Mouse (Mus musculus) C3H10T1/2 (cell line): Measurements from ENCODE around the gene Phkg2. TPM values are rescaled to one million over a fixed set of nuclear protein-coding genes. Genes with fewer than 3 reads are reported as not detected.

Source experiments
- polyA plus RNA-seq, 2 experiments: library from polyadenylated mRNA; unstranded; fragments of >200 nt; fragmentation: generic; extraction: Trizol; gene quantifications; one replicate each; pipeline ENCODE4 v1.2.1; 2012; ENCODE audit warnings: missing spikeins in 2 of 2

Phkg2 gene
- 10 to 100 TPM; 18.5 to 31.4 TPM for polyA plus RNA-seq

GRCm38 (mm10) chr7:127572895-127573471, at the start of gene Phkg2:
Gene Phkg2, plus strand, starts transcription at chr7:127573340.

DNA sequence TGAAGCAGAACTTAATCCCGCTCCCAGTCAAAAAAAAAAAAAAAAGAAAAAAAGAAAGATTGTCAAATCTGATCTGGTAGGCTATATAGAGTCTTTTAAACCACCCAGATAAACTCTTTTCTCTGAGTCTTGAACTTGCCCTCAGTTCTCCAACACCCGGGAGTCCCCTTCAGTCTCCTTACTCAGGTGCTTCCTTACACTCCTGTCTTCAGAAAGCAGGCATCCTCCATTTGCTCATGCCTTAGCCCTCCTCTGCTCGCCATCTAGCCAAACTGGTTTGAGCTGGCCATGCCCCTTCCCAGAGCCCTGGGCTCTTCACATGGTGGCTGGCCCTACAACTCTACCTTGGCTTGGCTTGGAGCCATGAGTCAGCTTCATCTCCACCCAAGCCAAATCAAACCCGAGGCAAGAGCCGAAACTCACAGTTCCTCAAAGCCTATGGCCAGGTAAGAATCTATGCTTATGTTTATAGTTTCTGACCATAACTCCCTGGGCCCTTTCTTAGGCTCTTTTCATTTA, 11.7 kb upstream of the Phkg2 start, which contains the start of gene Tmem265:
Gene Tmem265, plus strand, starts transcription at position 51 of the 519 bp plus-strand sequence.

DNA sequence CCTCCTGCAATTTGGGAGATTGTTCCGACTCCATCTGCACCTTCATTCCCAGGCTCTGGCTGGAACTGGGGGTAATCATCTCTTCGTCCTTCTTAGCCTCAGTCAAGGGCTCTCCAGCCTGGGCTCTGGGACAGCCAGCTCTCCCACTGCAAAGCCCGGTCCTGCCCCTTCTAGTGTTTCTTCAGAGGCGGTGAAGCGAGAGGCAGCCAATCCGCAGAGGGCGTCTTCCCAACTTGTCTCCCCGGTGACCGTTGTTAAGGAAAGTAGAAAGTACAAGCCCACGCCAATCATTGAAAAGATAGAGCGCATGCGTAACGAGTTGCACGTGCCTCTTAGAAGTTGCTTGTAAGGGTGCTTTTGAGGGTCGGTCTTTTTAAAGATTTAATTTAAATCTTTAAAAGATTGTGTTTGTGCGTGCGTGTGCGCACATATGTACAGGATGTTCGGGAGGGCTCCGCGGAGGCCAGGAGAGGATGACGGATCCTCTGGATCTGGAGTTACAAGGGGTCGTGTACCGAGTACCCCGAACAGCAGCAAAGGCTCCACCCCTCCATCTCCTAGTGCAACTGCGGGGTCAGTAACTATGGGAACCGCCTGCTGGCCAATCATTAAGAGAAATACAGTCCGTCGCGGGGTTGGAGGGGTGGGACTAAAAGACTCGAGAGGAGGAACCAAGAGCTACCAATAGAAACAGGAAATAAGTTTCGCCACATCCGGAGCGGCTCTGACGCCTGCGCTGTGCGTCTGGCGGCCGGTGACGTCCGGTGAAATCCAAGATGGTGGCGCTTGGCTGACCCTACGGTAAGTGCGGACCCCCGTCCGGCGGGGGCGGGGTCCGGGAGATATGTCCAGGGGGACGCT, 15.1 kb downstream of the Phkg2 start, which contains the start of the genes Ccdc189 and Rnf40:
Gene Ccdc189, minus strand, starts transcription at position 585 of the 861 bp plus-strand sequence.
Gene Rnf40, plus strand, starts transcription at position 757 of the 861 bp plus-strand sequence.

DNA sequence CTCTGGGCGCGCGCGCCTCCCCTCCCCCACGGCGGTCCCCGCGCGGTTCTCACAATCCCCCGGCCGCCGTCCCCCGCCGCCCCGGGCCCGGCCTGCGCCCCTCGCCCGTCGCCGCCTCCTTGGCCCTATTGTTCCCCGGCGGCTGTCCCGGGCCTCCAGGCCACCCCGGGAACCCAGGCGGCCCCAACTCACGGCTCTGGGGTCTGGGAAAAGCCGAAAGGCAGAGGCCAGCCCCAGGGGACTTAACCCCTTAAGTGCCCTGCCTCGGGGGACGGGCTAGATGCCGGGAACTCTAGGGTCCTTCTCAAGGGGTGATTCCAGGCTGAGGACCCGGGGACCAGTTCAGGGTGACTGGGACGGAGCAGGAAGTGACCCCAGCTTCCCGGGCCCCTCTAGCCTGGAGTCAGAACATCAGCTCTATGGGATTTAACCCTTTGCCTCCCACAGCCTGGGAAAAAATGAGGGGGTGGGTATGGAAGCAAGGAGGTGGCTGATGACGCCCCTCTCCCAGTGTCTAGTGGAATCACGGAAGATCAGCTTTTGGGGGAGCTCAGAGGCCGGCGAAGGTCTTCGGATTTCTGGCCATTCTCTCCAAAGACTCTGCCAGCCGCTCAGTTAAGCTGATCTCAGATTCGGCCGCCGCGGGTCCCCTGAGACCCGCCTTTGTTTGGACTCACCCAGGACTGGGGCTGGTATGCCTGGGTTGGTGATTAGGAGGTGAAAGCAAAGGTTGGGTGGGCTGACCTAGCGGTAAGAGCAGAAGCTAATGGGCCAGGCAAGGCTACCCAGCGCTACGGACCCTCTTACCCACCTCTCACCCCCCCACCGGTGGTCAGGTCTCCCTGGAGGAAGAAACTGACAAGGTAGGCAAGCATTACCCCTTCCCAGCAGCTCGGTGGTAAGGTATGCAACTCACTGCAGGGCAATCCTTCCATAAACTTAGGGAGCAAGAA, 42.0 kb downstream of the Phkg2 start, which contains the start of gene Zfp629:
Gene Zfp629, minus strand, starts transcription at position 907 of the 953 bp plus-strand sequence.

Other genes starting within 250 kb of the Phkg2 start
- 10 to 100 TPM; 12.4 to 21.7 TPM for gene Zfp768, start 227.8 kb upstream of the Phkg2 start, polyA plus RNA-seq
- 1 to 10 TPM; 1.9 to 6.1 TPM for gene Zfp747, start 197.3 kb upstream of the Phkg2 start, polyA plus RNA-seq
- under 1 TPM; 0.05 to 0.08 TPM for gene 9130019O22Rik, start 186.2 kb upstream of the Phkg2 start, polyA plus RNA-seq
- 1 to 10 TPM; 3.0 to 5.2 TPM for gene E430018J23Rik, start 179.7 kb upstream of the Phkg2 start, polyA plus RNA-seq
- under 1 TPM; 0.02 to 0.19 TPM for gene Zfp764, start 166.5 kb upstream of the Phkg2 start, polyA plus RNA-seq
- gene Zfp688, start 151.3 kb upstream of the Phkg2 start, polyA plus RNA-seq: 10 to 100 TPM; 11.3 to 25.7 TPM
- gene Zfp689, start 124.2 kb upstream of the Phkg2 start, polyA plus RNA-seq: 1 to 10 TPM; 2.5 to 3.3 TPM
- gene Prr14, start 113.7 kb upstream of the Phkg2 start, polyA plus RNA-seq: 10 to 100 TPM; 23.4 to 40.6 TPM
- 10 to 100 TPM; 11.9 to 36.7 TPM for gene Fbrs, start 94.1 kb upstream of the Phkg2 start, polyA plus RNA-seq
- gene Srcap, start 61.4 kb upstream of the Phkg2 start, polyA plus RNA-seq: 10 to 100 TPM in 1 of 2 experiments, under 1 TPM in 1; 0.92 to 10.3 TPM
- gene Gm42715, start 53.8 kb upstream of the Phkg2 start, polyA plus RNA-seq: 10 to 100 TPM in 1 of 2 experiments, 1 to 10 TPM in 1; 3.1 to 16.7 TPM
- gene Tmem265, start 11.9 kb upstream of the Phkg2 start, polyA plus RNA-seq: 1 to 10 TPM; 1.6 to 2.0 TPM
- 10 to 100 TPM in 1 of 2 experiments, 1 to 10 TPM in 1; 7.1 to 20.8 TPM for gene Ccdc189, start 15.3 kb downstream of the Phkg2 start, polyA plus RNA-seq
- gene Rnf40, start 15.4 kb downstream of the Phkg2 start, polyA plus RNA-seq: 10 to 100 TPM; 15.9 to 30.7 TPM
- gene Zfp629, start 42.5 kb downstream of the Phkg2 start, polyA plus RNA-seq: 1 to 10 TPM; 1.2 to 8.7 TPM
- gene Bcl7c, start 135.6 kb downstream of the Phkg2 start, polyA plus RNA-seq: 100 to 1,000 TPM; 142 to 241 TPM
- gene Ctf1, start 139.4 kb downstream of the Phkg2 start, polyA plus RNA-seq: 10 to 100 TPM in 1 of 2 experiments, 1 to 10 TPM in 1; 4.2 to 26.0 TPM
- under 1 TPM; 0.08 to 0.22 TPM for gene Ctf2, start 158.8 kb downstream of the Phkg2 start, polyA plus RNA-seq
- 10 to 100 TPM; 15.7 to 19.4 TPM for gene Fbxl19, start 171.2 kb downstream of the Phkg2 start, polyA plus RNA-seq
- 10 to 100 TPM; 15.6 to 39.0 TPM for gene Orai3, start 196.5 kb downstream of the Phkg2 start, polyA plus RNA-seq
- 10 to 100 TPM in 1 of 2 experiments, 1 to 10 TPM in 1; 5.5 to 15.8 TPM for gene Setd1a, start 203.3 kb downstream of the Phkg2 start, polyA plus RNA-seq
- gene Gm49388, start 212.3 kb downstream of the Phkg2 start, polyA plus RNA-seq: under 1 TPM in 1 of 2 experiments, not detected in 1; 0.13 TPM
- 10 to 100 TPM in 1 of 2 experiments, 1 to 10 TPM in 1; 9.4 to 28.8 TPM for gene Hsd3b7, start 227.3 kb downstream of the Phkg2 start, polyA plus RNA-seq